Mouse (Mus musculus) forebrain, postnatal 0 days (tissue): ENCODE results near the gene Ccdc61. TPM values are rescaled to one million over a fixed set of nuclear protein-coding genes. Genes with fewer than 3 reads are reported as not detected.

ENCODE experiments used
- ATAC-seq: fragments of 200-750 bp; cut with Nextera tagmentation; 2 replicates; pipeline ENCODE4 v1.8.0; 2017; ENCODE audit warnings: mild to moderate bottlenecking, moderate library complexity
- DNase-seq: peaks from one replicate; pipeline ENCODE4 v3.0.0-alpha.2; 2015
- H3K27ac ChIP-seq: fragments of 300-500 bp; sonication (generic); 2 replicates; pipeline ENCODE4 v1.5.1; 2014; ENCODE audit warnings: low read depth, mild to moderate bottlenecking, antibody characterized with exemption, low read length, moderate library complexity, mixed read lengths
- H3K27me3 ChIP-seq: fragments of 300-500 bp; sonication (generic); 2 replicates; pipeline ENCODE4 v1.6.1; 2014; ENCODE audit warnings: mild to moderate bottlenecking, low read length, mixed read lengths; ENCODE audit not compliant: insufficient read depth
- H3K36me3 ChIP-seq: fragments of 300-500 bp; sonication (generic); 2 replicates; pipeline ENCODE4 v1.6.1; 2014; ENCODE audit warnings: mild to moderate bottlenecking, moderate library complexity; ENCODE audit not compliant: insufficient read depth
- H3K4me1 ChIP-seq: fragments of 300-500 bp; sonication (generic); 2 replicates; pipeline ENCODE4 v1.6.1; 2014; ENCODE audit warnings: antibody characterized with exemption; ENCODE audit not compliant: insufficient read depth
- H3K4me2 ChIP-seq: fragments of 300-500 bp; sonication (generic); 2 replicates; pipeline ENCODE4 v1.6.1; 2014; ENCODE audit warnings: low read depth, mild to moderate bottlenecking, moderate library complexity
- H3K4me3 ChIP-seq: fragments of 300-500 bp; sonication (generic); 2 replicates; pipeline ENCODE4 v1.5.1; 2014; ENCODE audit warnings: low read depth, low read length, mixed read lengths
- H3K9ac ChIP-seq: fragments of 300-500 bp; sonication (generic); 2 replicates; pipeline ENCODE4 v1.6.1; 2014; ENCODE audit warnings: mild to moderate bottlenecking
- H3K9me3 ChIP-seq: fragments of 300-500 bp; sonication (generic); 2 replicates; pipeline ENCODE4 v1.6.1; 2016; ENCODE audit warnings: low read length
- CTCF ChIP-seq: sonication (generic); IDR thresholded peaks from 2 replicates; pipeline ENCODE4 v1.5.1; 2016; ENCODE audit warnings: antibody characterized with exemption, control low read depth, low read depth
- WGBS: fragments of 180-500 bp; shearing (Covaris S2); extraction: QIAGEN DNeasy Blood & Tissue Kit; methylation state at CpG from one replicate; pipeline ENCODE4 v1.1.7; 2014; 5-methylcytosine and 5-hydroxymethylcytosine counted together
- polyA plus RNA-seq: library from polyadenylated mRNA; unstranded; fragments of >200 nt; fragmentation: Nextera tagmentation; extraction: Ambion mirVana; gene quantifications from 2 replicates; pipeline ENCODE4 v1.2.1, GENCODE M21; 2015
- total RNA-seq: library from RNA; depleted of rRNA; stranded (reverse); fragments of >200 nt; gene quantifications from 2 replicates; pipeline ENCODE4 v1.2.3, GENCODE M21; 2014

The Ccdc61 gene
- total and polyA plus RNA-seq, 2 experiments from 2014 or later, result 12.8 to 23.2 TPM

DNA sequence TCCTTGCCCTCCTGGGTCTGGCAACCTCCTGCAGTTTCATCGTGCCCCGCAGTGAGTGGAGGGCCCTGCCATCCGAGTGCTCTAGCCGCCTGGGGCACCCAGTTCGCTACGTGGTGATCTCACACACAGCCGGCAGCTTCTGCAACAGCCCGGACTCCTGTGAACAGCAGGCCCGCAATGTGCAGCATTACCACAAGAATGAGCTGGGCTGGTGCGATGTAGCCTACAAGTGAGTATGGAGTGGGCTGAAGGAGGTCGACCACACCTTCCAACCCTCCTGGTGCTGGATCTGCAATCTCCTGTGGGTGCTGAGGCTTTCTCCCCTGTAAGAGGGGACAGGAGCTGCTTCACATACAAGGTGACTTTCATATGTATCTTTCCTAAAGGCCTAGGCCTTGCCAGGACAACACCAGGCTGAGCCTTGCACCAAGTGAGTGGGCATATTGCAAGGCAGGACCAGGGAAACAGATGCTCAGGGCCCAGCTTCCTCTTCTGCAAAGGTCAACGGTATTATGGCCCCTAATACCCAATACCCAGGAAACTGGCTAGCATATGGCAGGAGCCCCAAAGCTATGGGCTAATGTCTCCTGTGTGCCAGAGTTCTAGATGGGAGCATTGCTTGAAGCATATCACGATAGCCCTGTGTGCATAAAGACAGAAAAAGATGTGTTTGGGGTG, 25.3 kb downstream of the Ccdc61 start:
- Histone ChIP-seq H3K27me3 (no peaks in the 10 kb centered on the region), H3K36me3 (no peaks in the 10 kb centered on the region), H3K4me2 (no peak overlapping the region), H3K4me1 (no peaks in the 10 kb centered on the region), H3K27ac (no peak overlapping the region), H3K9me3 (no peaks in the 10 kb centered on the region), H3K4me3 (no peak overlapping the region), H3K9ac (no peak overlapping the region)
- DNase-seq (no peak), ATAC-seq (no peak)
- no peak for TF ChIP-seq CTCF
- WGBS, result 64% methylated on average over 13 of the region's 13 CpGs

DNA sequence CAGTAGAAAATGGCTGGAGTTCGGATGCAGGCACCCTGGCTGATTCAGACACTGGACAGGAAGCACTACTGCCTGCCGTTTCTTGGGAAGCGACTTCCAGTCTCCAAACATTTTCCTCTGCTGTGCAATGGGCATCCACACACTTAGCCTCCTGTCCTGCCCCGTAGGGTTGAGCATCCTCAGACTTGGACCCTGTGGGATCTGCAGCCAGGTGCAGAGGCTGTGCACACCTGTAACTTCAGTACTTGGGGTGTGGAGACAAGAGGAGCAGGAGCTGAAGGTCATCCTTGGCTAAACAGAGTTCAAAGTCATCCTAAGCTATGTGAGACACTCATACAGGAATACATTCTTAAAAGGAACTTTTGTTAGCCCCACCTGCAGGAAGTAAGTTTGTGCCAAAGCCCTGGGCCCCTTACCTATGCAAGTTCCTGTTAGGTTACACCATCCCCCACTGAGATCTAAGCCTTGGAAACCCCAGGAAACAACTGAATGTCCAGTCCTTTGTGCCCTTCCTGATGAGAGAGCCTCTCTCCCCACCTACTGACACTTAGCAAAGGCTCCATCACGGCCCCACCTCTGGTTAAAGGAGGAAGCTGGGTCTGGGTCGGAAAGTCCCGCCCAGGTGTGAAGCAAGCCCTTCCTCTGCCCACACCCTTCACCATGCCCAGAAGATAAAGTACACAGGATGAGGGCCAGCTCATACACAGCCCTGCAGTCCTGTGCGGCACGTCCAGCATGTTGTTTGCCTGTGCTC, 26.0 kb downstream of the Ccdc61 start:
- Histone ChIP-seq H3K9ac (no peak overlapping the region), H3K4me3 (no peak overlapping the region), H3K27me3 (no peaks in the 10 kb centered on the region), H3K4me2 (no peak overlapping the region), H3K36me3 (no peaks in the 10 kb centered on the region), H3K9me3 (no peaks in the 10 kb centered on the region), H3K4me1 (no peaks in the 10 kb centered on the region), H3K27ac (no peak overlapping the region)
- DNase-seq (no peak), ATAC-seq (no peak)
- 69% methylated on average over 9 of the region's 9 CpGs for WGBS
- no peak for TF ChIP-seq CTCF

DNA sequence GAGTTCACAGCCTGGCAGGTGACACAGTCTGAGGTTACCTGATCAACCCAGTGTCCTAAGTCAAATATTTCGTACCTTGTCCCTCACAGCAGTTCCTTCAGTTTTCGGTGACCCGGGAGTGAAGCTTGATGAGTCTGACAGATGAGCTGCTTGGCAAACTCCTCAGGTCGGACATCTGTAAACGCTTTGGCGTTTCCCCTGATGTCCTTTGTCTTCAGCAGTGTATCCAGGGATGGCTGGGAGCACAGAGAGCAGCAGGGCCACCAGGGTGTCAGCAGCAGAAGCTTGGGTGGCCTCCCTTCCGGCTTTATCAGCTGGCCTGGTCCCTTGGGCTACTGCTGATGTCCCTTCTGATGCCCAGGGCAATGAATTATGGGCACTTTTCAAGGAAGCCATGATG, 31.5 kb downstream of the Ccdc61 start:
- no peak overlapping the region for H3K9ac ChIP-seq
- no peaks in the 10 kb centered on the region for H3K27me3 ChIP-seq
- H3K4me2 ChIP-seq, result no peak overlapping the region
- no peaks in the 10 kb centered on the region for H3K9me3 ChIP-seq
- DNase-seq (no peak), ATAC-seq (no peak)
- WGBS, result 82% methylated on average over 7 of the region's 7 CpGs
- no peaks in the 10 kb centered on the region for H3K36me3 ChIP-seq
- no peaks in the 10 kb centered on the region for H3K4me1 ChIP-seq
- H3K4me3 ChIP-seq, result no peak overlapping the region
- TF ChIP-seq CTCF, result no peak
- H3K27ac ChIP-seq, result no peak overlapping the region

DNA sequence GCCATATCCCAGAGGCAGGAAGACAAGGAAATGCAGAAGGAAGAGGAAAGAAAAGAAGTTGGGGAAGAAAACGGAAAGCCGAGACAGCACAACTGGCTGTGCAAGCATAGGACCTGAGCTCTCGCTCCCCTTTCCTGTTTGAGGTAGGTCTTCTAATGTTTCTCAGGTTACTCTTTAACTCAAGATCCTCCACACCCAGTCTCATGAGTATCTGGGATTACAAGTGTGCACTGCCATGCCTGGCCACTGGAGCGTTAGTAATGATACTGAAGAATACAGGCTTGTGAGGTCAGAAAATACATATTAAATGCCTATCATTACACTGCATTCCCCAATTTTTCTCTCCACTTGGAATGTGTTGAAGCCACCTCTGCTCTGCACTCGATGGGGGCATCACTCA, 34.8 kb downstream of the Ccdc61 start:
- H3K9me3 ChIP-seq, result no peaks in the 10 kb centered on the region
- H3K4me2 ChIP-seq, result no peak overlapping the region
- H3K27me3 ChIP-seq, result no peaks in the 10 kb centered on the region
- H3K27ac ChIP-seq, result no peak overlapping the region
- H3K9ac ChIP-seq, result no peak overlapping the region
- ATAC-seq (no peak), DNase-seq (no peak)
- no peak overlapping the region for H3K4me3 ChIP-seq
- WGBS, result 89% methylated on average over 5 of the region's 5 CpGs
- no peak for TF ChIP-seq CTCF
- H3K36me3 ChIP-seq, result no peaks in the 10 kb centered on the region
- H3K4me1 ChIP-seq, result no peaks in the 10 kb centered on the region

DNA sequence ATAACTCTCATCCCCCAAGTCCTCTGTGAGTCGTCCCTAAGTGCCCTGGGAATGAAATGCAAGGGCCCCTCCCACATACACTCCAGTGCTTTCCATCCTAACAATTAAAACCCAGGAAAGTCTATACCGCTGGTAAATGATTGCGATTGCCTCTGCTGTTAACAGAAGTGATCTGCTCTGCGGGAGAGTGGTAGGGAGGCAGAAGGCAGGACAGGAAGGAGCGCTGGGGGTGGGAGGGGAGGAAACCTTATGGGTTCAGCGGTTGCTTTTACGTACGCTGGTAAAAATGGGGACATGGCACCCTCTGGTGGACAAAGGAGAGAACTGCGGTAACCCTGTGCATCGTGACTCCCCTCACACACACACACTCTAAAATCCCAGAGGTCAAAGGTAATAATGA, 37.0 kb downstream of the Ccdc61 start:
- no peaks in the 10 kb centered on the region for H3K27me3 ChIP-seq
- peak overlapping the region; percentile 32 for H3K4me3 ChIP-seq
- WGBS, result 0% methylated on average over 10 of the region's 10 CpGs
- peak; percentile 95 for TF ChIP-seq CTCF
- H3K9ac ChIP-seq, result peak overlapping the region; percentile 51; the same call in 1 of the 2 replicates
- no peaks in the 10 kb centered on the region for H3K36me3 ChIP-seq
- ATAC-seq, result peak; percentile 88
- peak; percentile 92 for DNase-seq
- no peak overlapping the region for H3K27ac ChIP-seq
- H3K4me1 ChIP-seq, result no peaks in the 10 kb centered on the region
- peak overlapping the region; percentile 62 for H3K4me2 ChIP-seq
- no peaks in the 10 kb centered on the region for H3K9me3 ChIP-seq

DNA sequence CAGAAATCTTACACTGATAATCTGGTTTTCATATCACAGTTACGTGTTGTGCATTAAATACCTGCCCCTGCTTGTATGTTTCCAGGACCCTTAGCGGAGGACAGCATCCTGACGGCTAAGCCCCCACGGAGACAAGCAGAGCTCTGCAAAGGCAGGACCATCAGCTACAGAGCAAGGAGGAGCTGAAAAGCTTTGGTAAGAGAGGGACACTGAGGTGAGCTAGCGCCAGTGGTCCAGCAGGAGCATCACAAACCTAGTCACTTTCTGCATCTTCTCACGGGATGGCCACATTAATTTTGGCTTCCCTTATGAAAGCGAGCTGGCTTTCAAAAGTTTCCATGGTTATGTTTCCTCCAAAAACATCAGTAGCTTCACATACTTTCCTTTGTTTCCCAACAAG, 37.4 kb downstream of the Ccdc61 start:
- Histone ChIP-seq H3K4me3 (peak overlapping the region; percentile 32), H3K4me1 (no peaks in the 10 kb centered on the region), H3K9me3 (no peaks in the 10 kb centered on the region), H3K4me2 (peak overlapping the region; percentile 62), H3K27ac (no peak overlapping the region), H3K36me3 (no peaks in the 10 kb centered on the region), H3K9ac (peak overlapping the region; percentile 51; the same call in 1 of the 2 replicates), H3K27me3 (no peaks in the 10 kb centered on the region)
- TF ChIP-seq CTCF, result no peak
- ATAC-seq (peak; percentile 50), DNase-seq (no peak)
- WGBS, result 2% methylated on average over 7 of the region's 7 CpGs
